Mouse (Mus musculus): Measurements from ENCODE around the gene Ctag2.

Gene Ctag2

DNA sequence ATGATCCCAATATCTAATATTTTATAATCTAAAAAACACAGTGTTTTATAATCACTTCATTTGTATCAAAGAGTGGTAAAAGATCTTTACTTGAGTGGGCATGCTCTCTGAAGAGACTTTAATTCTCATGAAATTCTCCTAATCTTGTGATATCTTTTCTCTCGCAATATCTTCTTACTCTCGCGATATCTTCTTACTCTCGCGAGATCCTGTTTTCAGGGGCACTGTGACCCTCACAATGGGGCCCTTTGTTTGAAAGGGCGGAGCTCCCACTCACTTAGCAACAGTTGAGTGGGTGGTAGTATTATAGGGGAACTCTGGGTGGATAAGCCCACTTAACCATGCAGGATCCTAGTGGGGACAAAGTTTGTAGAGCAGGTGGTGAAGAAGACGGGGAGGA is at the start of gene Ctag2:
TSS of gene Ctag2 (plus strand) at position 301 of the 400 bp plus-strand sequence.
- no peak for ATAC-seq (ENCODE audit: low TSS enrichment)

All from frontal cortex, adult (tissue).